Mouse (Mus musculus) embryo, embryonic 11 days (tissue): ENCODE measurements around the gene Rnf40.
A peak's percentile ranks its signal among the peaks of the same experiment; 100 is the strongest.

Source experiments
- DNase-seq: peaks from one replicate; pipeline ENCODE4 v3.0.0-alpha.2; 2015

Gene Rnf40

GRCm38 (mm10) chr7:127652050-127652449 lies 63.5 kb downstream of the Rnf40 start:
- DNase-seq: peak; percentile 60

GRCm38 (mm10) chr7:127654318-127654717 lies 65.8 kb downstream of the Rnf40 start:
- DNase-seq: no peak
